Mouse (Mus musculus) cerebellum, adult 2 months (tissue): Measurements from ENCODE around the gene Rps6kl1. TPM values are rescaled to one million over a fixed set of nuclear protein-coding genes. Genes with fewer than 3 reads are reported as not detected.
A peak's percentile ranks its signal among the peaks of the same experiment; 100 is the strongest.

Source experiments
- DNase-seq, 2 experiments: peaks; one replicate each; pipeline ENCODE4 v3.0.0; 2021
- H3K27ac ChIP-seq: fragments of 200-500 bp; 2 replicates; pipeline ENCODE4 v1.5.1; 2012; ENCODE audit warnings: low read length, control low read depth, inconsistent platforms; ENCODE audit not compliant: insufficient read depth
- H3K27me3 ChIP-seq: fragments of 200-500 bp; 2 replicates; pipeline ENCODE4 v1.6.1; 2012; ENCODE audit warnings: inconsistent platforms, mild to moderate bottlenecking, low read length, moderate library complexity; ENCODE audit not compliant: control insufficient read depth, insufficient read depth
- H3K4me1 ChIP-seq: fragments of 200-500 bp; 2 replicates; pipeline ENCODE4 v1.6.1; 2011; ENCODE audit warnings: low read length; ENCODE audit not compliant: control insufficient read depth, insufficient read depth
- H3K4me3 ChIP-seq: fragments of 200-500 bp; replicated peaks from 2 replicates; pipeline ENCODE3; 2011; ENCODE audit warnings: mild to moderate bottlenecking, low read depth, low read length, control low read depth; ENCODE audit not compliant: insufficient read depth
- CTCF ChIP-seq: fragments of 200-500 bp; IDR thresholded peaks from 2 replicates; pipeline ENCODE4 v1.5.1; 2011; ENCODE audit warnings: low read depth, mild to moderate bottlenecking, control low read depth, low read length, moderate library complexity, borderline replicate concordance; ENCODE audit not compliant: insufficient read depth
- POLR2A ChIP-seq: fragments of 200-500 bp; IDR thresholded peaks from 2 replicates; pipeline ENCODE4 v1.6.1; 2011; ENCODE audit warnings: low read length, control low read depth, borderline replicate concordance; ENCODE audit not compliant: insufficient read depth
- WGBS: fragments of 180-500 bp; shearing (Covaris S2); methylation state at CpG from one replicate; pipeline ENCODE4 v1.1.7; 2018; 5-methylcytosine and 5-hydroxymethylcytosine counted together
- polyA plus RNA-seq: library from polyadenylated mRNA; depleted of rRNA; stranded (reverse); fragments of >200 nt; gene quantifications from 2 replicates; pipeline ENCODE4 v1.2.3, GENCODE M21; 2012

Rps6kl1 gene
- polyA plus RNA-seq, 1 experiment, result 35.2 TPM

- H3K27me3 ChIP-seq, result no peaks in the 10 kb centered on the region
- TF ChIP-seq CTCF, result no peak
- TF ChIP-seq POLR2A, result no peak
- peaks cover 19% of the 10 kb centered on the region for H3K4me1 ChIP-seq
- 74% methylated on average over 3 of the region's 3 CpGs for WGBS
- no peak overlapping the region for H3K4me3 ChIP-seq
- H3K27ac ChIP-seq, result no peak overlapping the region
- no peak for DNase-seq
These were observed 19.9 kb upstream of the Rps6kl1 start for GRCm38 (mm10) chr12:85170948-85171307.

DNA sequence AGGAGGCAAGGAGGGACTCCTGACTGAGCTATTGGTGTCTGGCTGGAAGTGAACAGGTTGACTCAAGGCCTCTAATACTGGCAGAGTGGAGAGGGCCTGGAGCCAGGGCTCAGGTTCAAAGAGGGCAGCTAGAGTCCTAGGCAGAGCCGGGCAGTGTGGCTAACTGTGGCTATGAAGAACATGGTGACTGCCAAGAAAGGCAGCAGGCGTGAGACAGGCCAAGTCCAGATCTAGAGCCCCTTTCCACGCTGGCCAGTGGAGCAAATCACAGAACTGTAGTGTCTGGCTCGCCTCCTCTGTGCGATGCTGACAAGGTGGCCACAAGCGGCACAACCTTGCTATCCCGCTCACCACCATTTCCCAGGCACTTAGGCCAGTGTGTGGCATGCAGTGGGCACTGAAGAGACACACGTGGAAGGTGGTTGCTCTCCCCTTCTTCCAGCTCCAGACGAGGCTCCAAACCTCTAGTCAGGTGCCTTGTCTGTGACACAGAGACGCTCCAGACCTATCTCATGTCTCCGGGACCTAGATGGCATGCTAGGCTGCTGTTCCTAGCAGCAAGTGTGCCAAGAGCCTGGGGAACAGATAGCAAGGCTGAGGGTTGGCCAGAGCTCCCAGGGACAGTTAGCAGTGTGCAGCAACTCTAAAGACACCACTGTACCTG lies 19.4 kb upstream of the Rps6kl1 start:
- no peak for TF ChIP-seq POLR2A
- TF ChIP-seq CTCF, result no peak

DNA sequence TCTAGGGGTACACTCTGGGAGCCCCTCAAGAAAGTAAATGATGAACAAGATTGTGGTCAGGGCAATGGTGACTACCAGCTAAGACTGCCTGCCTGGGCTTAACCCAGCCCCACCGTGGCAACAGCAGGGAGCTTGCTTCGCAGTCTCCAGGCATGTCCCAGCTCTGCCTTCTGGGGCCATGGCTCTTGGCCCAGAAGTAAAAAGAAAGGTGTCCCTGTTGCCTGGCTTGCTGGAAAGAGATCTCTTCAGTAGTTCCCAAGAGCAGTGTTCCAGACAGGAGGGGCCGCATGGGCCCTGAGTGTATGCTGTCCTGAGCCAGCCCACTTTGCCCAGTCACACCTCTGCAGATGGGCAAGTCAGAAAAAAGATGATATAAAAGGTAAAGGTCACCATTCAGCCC lies 18.8 kb upstream of the Rps6kl1 start:
- H3K27me3 ChIP-seq, result no peaks in the 10 kb centered on the region
- TF ChIP-seq POLR2A, result no peak
- no peak for TF ChIP-seq CTCF
- H3K4me3 ChIP-seq, result no peak overlapping the region
- 31% methylated on average over 3 of the region's 3 CpGs for WGBS
- H3K27ac ChIP-seq, result no peak overlapping the region
- H3K4me1 ChIP-seq, result peaks cover 12% of the 10 kb centered on the region
- DNase-seq, result no peak

More for the DNA sequence above, 19.4 kb upstream of the Rps6kl1 start:
- no peak overlapping the region for H3K27ac ChIP-seq
- H3K4me1 ChIP-seq, result peaks cover 17% of the 10 kb centered on the region
- H3K4me3 ChIP-seq, result no peak overlapping the region
- no peaks in the 10 kb centered on the region for H3K27me3 ChIP-seq
- 38% methylated on average over 11 of the region's 11 CpGs for WGBS
- peak; percentile 60 to 69 for DNase-seq

DNA sequence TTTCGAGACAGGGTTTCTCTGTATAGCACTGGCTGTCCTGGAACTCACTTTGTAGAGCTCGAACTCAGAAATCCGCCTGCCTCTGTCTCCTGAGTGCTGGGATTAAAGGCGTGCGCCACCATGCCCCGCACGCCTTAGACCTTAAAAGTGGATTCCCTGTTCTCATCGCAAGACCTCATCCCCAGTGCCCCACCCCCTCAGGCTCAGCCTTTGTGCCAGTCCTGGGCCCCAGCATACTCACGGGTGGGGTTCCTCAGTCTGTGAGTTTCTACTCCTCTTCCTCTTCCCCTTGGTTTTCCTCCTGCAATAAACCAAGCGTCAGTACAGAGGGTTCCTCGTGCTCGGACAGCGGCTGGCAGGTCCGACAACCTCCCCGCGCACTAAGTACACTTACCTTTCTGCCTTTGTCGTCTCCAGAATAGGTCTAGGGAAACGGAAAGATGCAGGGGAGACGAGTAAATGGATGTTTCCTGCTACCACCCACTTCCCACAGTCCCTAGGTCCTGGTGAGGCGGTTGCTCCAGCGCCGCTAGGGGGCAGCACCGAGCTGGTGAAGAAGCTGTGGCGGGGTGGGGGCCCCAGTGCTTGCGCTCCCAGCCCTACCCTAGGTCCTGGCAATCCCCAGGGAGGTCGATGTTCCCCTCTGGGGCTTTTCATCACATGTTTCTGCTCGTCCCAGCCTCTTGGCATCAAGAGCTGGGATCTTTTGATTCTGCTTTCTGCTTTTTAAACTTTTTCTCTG lies 18.2 kb upstream of the Rps6kl1 start:
- no peaks in the 10 kb centered on the region for H3K27me3 ChIP-seq
- peak; percentile 74 to 85 for DNase-seq
- WGBS, result 36% methylated on average over 27 of the region's 27 CpGs
- TF ChIP-seq CTCF, result peak; percentile 88
- no peak for TF ChIP-seq POLR2A
- peak overlapping the region; percentile 11 for H3K4me3 ChIP-seq
- no peak overlapping the region for H3K27ac ChIP-seq
- peaks cover 11% of the 10 kb centered on the region for H3K4me1 ChIP-seq

- WGBS, result 88% methylated on average over 9 of the region's 9 CpGs
- H3K4me3 ChIP-seq, result no peak overlapping the region
- H3K27ac ChIP-seq, result no peak overlapping the region
- no peaks in the 10 kb centered on the region for H3K27me3 ChIP-seq
- H3K4me1 ChIP-seq, result peaks cover 11% of the 10 kb centered on the region
- TF ChIP-seq CTCF, result no peak
- no peak for TF ChIP-seq POLR2A
- no peak for DNase-seq
These were observed 15.6 kb upstream of the Rps6kl1 start for GRCm38 (mm10) chr12:85166631-85167030.

- Histone ChIP-seq H3K27ac (no peak overlapping the region), H3K27me3 (no peaks in the 10 kb centered on the region), H3K4me1 (peaks cover 3% of the 10 kb centered on the region), H3K4me3 (no peak overlapping the region)
- DNase-seq, result no peak
- WGBS, result 42% methylated on average over 5 of the region's 5 CpGs
- no peak for TF ChIP-seq POLR2A
- no peak for TF ChIP-seq CTCF
These were observed 13.9 kb upstream of the Rps6kl1 start for GRCm38 (mm10) chr12:85164996-85165395.

DNA sequence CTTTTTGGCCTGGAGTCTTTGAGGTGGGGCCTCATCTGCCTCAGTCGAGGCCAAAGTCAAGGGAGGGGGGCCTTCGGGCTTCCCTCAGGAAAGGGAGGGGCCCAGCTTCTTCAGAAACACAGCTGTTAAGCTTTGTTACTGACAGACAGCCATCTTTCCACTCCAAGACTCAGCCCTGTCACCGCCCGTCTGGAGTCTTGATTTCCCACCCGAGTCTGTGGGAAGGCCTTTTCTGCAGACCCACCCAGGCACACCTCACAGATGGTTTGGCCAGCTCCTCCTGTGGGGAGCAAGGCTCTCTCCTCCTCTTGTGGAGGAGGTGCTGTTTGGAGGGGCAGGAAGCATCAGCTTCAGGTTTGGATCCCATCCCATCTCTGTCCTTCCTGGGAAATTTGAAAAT lies 8.5 kb upstream of the Rps6kl1 start:
- TF ChIP-seq POLR2A, result no peak
- TF ChIP-seq CTCF, result no peak
- no peak overlapping the region for H3K4me3 ChIP-seq
- H3K27ac ChIP-seq, result no peak overlapping the region
- DNase-seq, result no peak
- H3K27me3 ChIP-seq, result no peaks in the 10 kb centered on the region
- WGBS, result 48% methylated on average over 5 of the region's 5 CpGs
- H3K4me1 ChIP-seq, result no peaks in the 10 kb centered on the region

- no peak overlapping the region for H3K27ac ChIP-seq
- DNase-seq, result no peak
- no peaks in the 10 kb centered on the region for H3K27me3 ChIP-seq
- no peak for TF ChIP-seq CTCF
- no peak overlapping the region for H3K4me3 ChIP-seq
- no peaks in the 10 kb centered on the region for H3K4me1 ChIP-seq
- 87% methylated on average over 8 of the region's 8 CpGs for WGBS
These were observed 7.7 kb upstream of the Rps6kl1 start for GRCm38 (mm10) chr12:85158801-85159200.
